Mouse (Mus musculus) bone marrow macrophage, adult 2 months (primary cell): ENCODE results near the gene Gm48552. TPM values are rescaled to one million over a fixed set of nuclear protein-coding genes. Genes with fewer than 3 reads are reported as not detected.

Source experiments
- H3K27ac ChIP-seq: 2 replicates; pipeline ENCODE4 v1.5.1; 2012; ENCODE audit warnings: low read depth, low read length; ENCODE audit not compliant: insufficient read depth
- H3K4me1 ChIP-seq: 2 replicates; pipeline ENCODE4 v1.6.1; 2012; ENCODE audit warnings: low read length; ENCODE audit not compliant: control insufficient read depth, insufficient read depth
- H3K4me3 ChIP-seq: 2 replicates; pipeline ENCODE4 v1.5.1; 2012; ENCODE audit warnings: mild to moderate bottlenecking, low read length, moderate library complexity; ENCODE audit not compliant: insufficient read depth
- CTCF ChIP-seq: IDR thresholded peaks from 2 replicates; pipeline ENCODE4 v1.5.1; 2012; ENCODE audit warnings: low read depth, mild to moderate bottlenecking, low read length, moderate library complexity
- POLR2A ChIP-seq: IDR thresholded peaks from 2 replicates; pipeline ENCODE4 v1.6.1; 2012; ENCODE audit warnings: mild to moderate bottlenecking, low read depth, low read length, borderline replicate concordance
- polyA plus RNA-seq: library from polyadenylated mRNA; stranded (reverse); fragments of >200 nt; gene quantifications from 2 replicates; pipeline ENCODE4 v1.2.4, GENCODE M21; 2012; ENCODE audit not compliant: missing spikeins, insufficient read depth, insufficient read length

Gene Gm48552
- polyA plus RNA-seq, 1 experiment = not detected

GRCm38 (mm10) chr10:81418216-81419070 lies 29.6 kb downstream of the Gm48552 start:
- H3K4me1 ChIP-seq = peaks cover 9% of the 10 kb centered on the region
- H3K27ac ChIP-seq = no peak overlapping the region
- no peak for TF ChIP-seq CTCF
- no peak for TF ChIP-seq POLR2A
- no peak overlapping the region for H3K4me3 ChIP-seq

GRCm38 (mm10) chr10:81419111-81419928 lies 30.5 kb downstream of the Gm48552 start:
- Histone ChIP-seq H3K27ac (no peak overlapping the region), H3K4me3 (no peak overlapping the region), H3K4me1 (peaks cover 3% of the 10 kb centered on the region)
- TF ChIP-seq CTCF (no peak), POLR2A (no peak)

- Histone ChIP-seq H3K27ac (no peak overlapping the region), H3K4me3 (no peak overlapping the region), H3K4me1 (no peaks in the 10 kb centered on the region; the same call in 1 of the 2 replicates)
- TF ChIP-seq CTCF (no peak), POLR2A (no peak)
These were observed 31.5 kb downstream of the Gm48552 start for GRCm38 (mm10) chr10:81420191-81420767.

GRCm38 (mm10) chr10:81421041-81421796 lies 32.4 kb downstream of the Gm48552 start:
- Histone ChIP-seq H3K27ac (no peak overlapping the region), H3K4me1 (peaks cover 6% of the 10 kb centered on the region; the same call in 1 of the 2 replicates), H3K4me3 (no peak overlapping the region)
- TF ChIP-seq POLR2A (no peak), CTCF (no peak)

- Histone ChIP-seq H3K4me3 (no peak overlapping the region), H3K4me1 (peaks cover 6% of the 10 kb centered on the region; the same call in 1 of the 2 replicates), H3K27ac (no peak overlapping the region)
- TF ChIP-seq POLR2A = no peak
- TF ChIP-seq CTCF = no peak
These were observed 32.9 kb downstream of the Gm48552 start for GRCm38 (mm10) chr10:81421797-81422100.

GRCm38 (mm10) chr10:81422191-81422590 lies 33.4 kb downstream of the Gm48552 start:
- TF ChIP-seq POLR2A = no peak
- TF ChIP-seq CTCF = no peak
- Histone ChIP-seq H3K4me3 (no peak overlapping the region), H3K27ac (no peak overlapping the region), H3K4me1 (peaks cover 7% of the 10 kb centered on the region; the same call in 1 of the 2 replicates)

GRCm38 (mm10) chr10:81422661-81423217 lies 33.9 kb downstream of the Gm48552 start:
- H3K4me3 ChIP-seq = no peak overlapping the region
- peaks cover 10% of the 10 kb centered on the region; the same call in 1 of the 2 replicates for H3K4me1 ChIP-seq
- no peak overlapping the region for H3K27ac ChIP-seq
- TF ChIP-seq CTCF (no peak), POLR2A (no peak)

- no peak overlapping the region for H3K4me3 ChIP-seq
- H3K27ac ChIP-seq = no peak overlapping the region
- peaks cover 10% of the 10 kb centered on the region; the same call in 1 of the 2 replicates for H3K4me1 ChIP-seq
- TF ChIP-seq CTCF = no peak
- no peak for TF ChIP-seq POLR2A
These were observed 34.9 kb downstream of the Gm48552 start for GRCm38 (mm10) chr10:81423476-81424245.
